Mouse (Mus musculus) ES-E14 (cell line): ENCODE measurements around the gene Rcan2.

ENCODE experiments used
- CHD2 ChIP-seq: IDR thresholded peaks from 2 replicates; pipeline ENCODE4 v1.6.1; 2014; ENCODE audit warnings: mild to moderate bottlenecking, low read depth, low read length, inconsistent platforms
- MAFK ChIP-seq: IDR thresholded peaks from 2 replicates; pipeline ENCODE4 v1.6.1; 2014; ENCODE audit warnings: mild to moderate bottlenecking, low read depth, low read length, inconsistent platforms; ENCODE audit not compliant: insufficient read depth

DNA sequence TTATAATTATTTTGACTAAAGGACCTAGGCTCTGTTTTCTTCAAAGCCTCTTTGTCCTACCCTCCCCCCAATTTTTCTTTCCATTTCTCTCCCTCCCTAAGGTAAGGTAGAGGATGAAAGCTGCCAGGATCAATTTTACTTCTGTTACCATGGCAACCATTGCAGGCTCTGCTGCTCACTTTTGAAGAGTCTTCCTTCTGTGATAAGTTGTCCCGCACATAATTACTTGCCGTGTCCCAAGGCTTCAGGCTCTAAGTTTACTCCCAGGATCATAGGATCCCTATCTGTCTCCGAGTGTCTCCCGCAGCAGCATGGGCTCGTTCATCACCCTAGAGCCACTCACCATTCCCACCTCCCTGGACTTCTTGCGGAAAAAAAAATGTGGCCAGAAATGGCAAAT lies 21.1 kb downstream of the Rcan2 start:
- TF ChIP-seq MAFK = no peak
- TF ChIP-seq CHD2 = no peak
